Mouse (Mus musculus) intestine, postnatal 0 days (tissue): ENCODE results near the gene Lrrk1. TPM values are rescaled to one million over a fixed set of nuclear protein-coding genes. Genes with fewer than 3 reads are reported as not detected.

Source experiments
- ATAC-seq: fragments of 200-750 bp; cut with Nextera tagmentation; 2 replicates; pipeline ENCODE4 v1.8.0; 2017; ENCODE audit warnings: mild to moderate bottlenecking, moderate TSS enrichment, moderate library complexity
- H3K27ac ChIP-seq: fragments of 300-500 bp; sonication (generic); 2 replicates; pipeline ENCODE4 v1.5.1; 2014; ENCODE audit warnings: mild to moderate bottlenecking, low read depth, low read length, moderate library complexity
- H3K27me3 ChIP-seq: fragments of 300-500 bp; sonication (generic); replicated peaks from 2 replicates; pipeline ENCODE4 v1.6.1; 2014; ENCODE audit warnings: low read length, mixed read lengths; ENCODE audit not compliant: control insufficient read depth, insufficient read depth
- H3K36me3 ChIP-seq: fragments of 300-500 bp; sonication (generic); 2 replicates; pipeline ENCODE4 v1.6.1; 2014; ENCODE audit warnings: mild to moderate bottlenecking, moderate library complexity; ENCODE audit not compliant: control insufficient read depth, insufficient read depth
- H3K4me1 ChIP-seq: fragments of 300-500 bp; sonication (generic); replicated peaks from 2 replicates; pipeline ENCODE4 v1.6.1; 2014; ENCODE audit warnings: antibody characterized with exemption, low read length, mixed read lengths; ENCODE audit not compliant: control insufficient read depth, insufficient read depth
- H3K4me2 ChIP-seq: fragments of 300-500 bp; sonication (generic); replicated peaks from 2 replicates; pipeline ENCODE4 v1.6.1; 2014; ENCODE audit warnings: low read depth, mild to moderate bottlenecking, moderate library complexity
- H3K4me3 ChIP-seq: fragments of 300-500 bp; sonication (generic); 2 replicates; pipeline ENCODE4 v1.5.1; 2014; ENCODE audit warnings: low read depth, low read length
- H3K9ac ChIP-seq: fragments of 300-500 bp; sonication (generic); 2 replicates; pipeline ENCODE4 v1.6.1; 2014; ENCODE audit warnings: mild to moderate bottlenecking, low read depth, low read length
- H3K9me3 ChIP-seq: fragments of 300-500 bp; sonication (generic); 2 replicates; pipeline ENCODE4 v1.6.1; 2016; ENCODE audit warnings: mixed run types; ENCODE audit not compliant: control insufficient read depth
- CTCF ChIP-seq: sonication (generic); IDR thresholded peaks from 2 replicates; pipeline ENCODE4 v1.5.1; 2016; ENCODE audit warnings: low read depth, mild to moderate bottlenecking, control low read depth, antibody characterized with exemption, moderate library complexity
- WGBS: fragments of 180-500 bp; shearing (Covaris S2); extraction: QIAGEN DNeasy Blood & Tissue Kit; methylation state at CpG from one replicate; pipeline ENCODE4 v1.1.7; 2014; 5-methylcytosine and 5-hydroxymethylcytosine counted together
- polyA plus RNA-seq: library from polyadenylated mRNA; unstranded; fragments of >200 nt; fragmentation: Nextera tagmentation; extraction: Ambion mirVana; gene quantifications from 2 replicates; pipeline ENCODE4 v1.2.1, GENCODE M21; 2015

Gene Lrrk1
- polyA plus RNA-seq, 1 experiment from 2014 or later: 6.1 TPM

DNA sequence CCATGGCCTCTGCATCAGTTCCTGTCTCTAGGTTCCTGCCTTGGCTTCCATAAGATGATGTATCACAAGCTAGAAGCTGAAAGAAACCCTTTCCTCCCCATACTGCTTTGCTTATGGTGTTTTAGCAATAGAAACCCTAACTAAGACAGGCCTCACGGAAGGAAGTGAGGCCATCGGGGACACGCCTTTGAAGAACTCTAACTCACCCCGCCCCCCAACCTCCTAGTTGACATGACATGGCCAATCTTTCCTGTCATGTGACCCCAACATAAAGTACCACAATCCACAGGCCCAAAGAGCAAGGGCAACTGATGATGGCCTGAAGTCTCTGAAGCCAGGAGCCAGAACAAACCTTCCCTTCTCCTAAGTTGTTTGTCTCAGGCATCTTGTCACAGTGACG lies 114.7 kb downstream of the Lrrk1 start:
- no peak overlapping the region for H3K27ac ChIP-seq
- H3K36me3 ChIP-seq: peaks cover 66% of the 10 kb centered on the region
- no peaks in the 10 kb centered on the region for H3K9me3 ChIP-seq
- H3K4me2 ChIP-seq: no peak overlapping the region
- ATAC-seq: no peak
- H3K4me1 ChIP-seq: no peaks in the 10 kb centered on the region
- 87% methylated on average over 5 of the region's 5 CpGs for whole genome bisulfite sequencing
- TF ChIP-seq CTCF: no peak
- no peak overlapping the region for H3K9ac ChIP-seq
- no peak overlapping the region for H3K4me3 ChIP-seq
- no peaks in the 10 kb centered on the region for H3K27me3 ChIP-seq

DNA sequence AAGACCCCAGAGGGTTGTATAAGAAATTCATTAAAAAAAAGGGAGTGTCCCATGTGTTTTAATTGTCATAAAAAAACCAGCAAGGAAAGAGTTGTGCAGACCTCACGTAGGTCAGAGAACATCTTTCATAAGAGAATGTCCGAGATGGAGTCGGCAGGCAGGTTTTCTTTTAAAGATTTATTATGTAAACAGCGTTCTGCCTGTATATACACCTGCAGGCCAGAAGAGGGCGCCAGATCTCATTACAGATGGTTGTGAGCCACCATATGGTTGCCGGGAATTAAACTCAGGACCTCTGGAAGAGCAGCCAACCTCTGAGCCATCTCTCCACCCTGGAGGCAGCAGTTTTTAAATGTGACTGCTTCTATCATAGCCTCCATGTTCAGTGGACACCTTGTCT lies 116.9 kb downstream of the Lrrk1 start:
- TF ChIP-seq CTCF: peak; percentile 58
- H3K4me3 ChIP-seq: no peak overlapping the region
- H3K9ac ChIP-seq: no peak overlapping the region
- WGBS: 69% methylated on average over 6 of the region's 6 CpGs
- no peaks in the 10 kb centered on the region for H3K4me1 ChIP-seq
- no peaks in the 10 kb centered on the region for H3K9me3 ChIP-seq
- H3K27me3 ChIP-seq: no peaks in the 10 kb centered on the region
- H3K4me2 ChIP-seq: no peak overlapping the region
- no peak for ATAC-seq
- H3K27ac ChIP-seq: no peak overlapping the region
- peaks cover 61% of the 10 kb centered on the region for H3K36me3 ChIP-seq

DNA sequence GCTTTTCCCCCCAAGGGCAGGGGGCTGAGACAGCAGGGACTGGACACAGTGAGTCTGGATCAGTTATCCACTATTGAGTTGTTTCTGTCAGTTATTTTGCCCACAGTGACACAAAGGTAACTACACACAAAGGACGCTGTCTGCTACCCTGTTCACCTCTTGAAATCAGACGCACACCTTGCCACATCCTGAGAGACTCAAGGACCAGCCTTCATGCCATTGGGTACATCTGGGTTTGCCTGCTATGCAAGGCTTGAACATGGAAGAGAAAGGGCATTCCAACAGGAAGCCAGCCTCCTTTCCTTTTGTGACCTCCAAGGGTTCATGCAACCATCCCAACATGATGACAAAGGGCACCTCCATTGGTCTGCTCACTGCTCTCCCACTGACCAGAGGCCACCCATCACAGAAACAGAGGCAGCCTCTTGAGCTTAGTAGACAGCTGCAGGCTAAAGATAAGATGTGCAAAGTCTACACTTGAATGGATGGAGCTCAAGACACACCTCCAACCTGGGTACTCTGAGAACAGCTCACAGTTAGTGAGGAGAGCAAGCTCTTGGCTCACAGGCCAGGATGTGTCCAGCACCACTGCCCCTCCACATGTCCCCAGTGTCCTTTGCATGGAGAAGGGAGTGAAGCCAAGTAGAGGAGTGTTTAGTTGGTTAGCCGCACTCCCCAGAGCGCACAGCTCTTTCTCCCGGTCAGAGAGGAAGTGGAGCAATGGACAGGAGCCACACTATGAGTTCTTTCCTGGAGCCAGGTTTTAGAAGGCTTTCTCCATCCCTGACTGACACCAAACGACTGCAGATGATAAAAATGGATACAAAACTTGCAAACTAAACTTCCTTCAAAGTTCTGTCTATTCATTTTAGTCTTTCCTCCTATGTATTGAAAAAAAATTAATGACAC lies 121.0 kb downstream of the Lrrk1 start:
- H3K27ac ChIP-seq: no peak overlapping the region
- 89% methylated on average over 6 of the region's 6 CpGs for WGBS

DNA sequence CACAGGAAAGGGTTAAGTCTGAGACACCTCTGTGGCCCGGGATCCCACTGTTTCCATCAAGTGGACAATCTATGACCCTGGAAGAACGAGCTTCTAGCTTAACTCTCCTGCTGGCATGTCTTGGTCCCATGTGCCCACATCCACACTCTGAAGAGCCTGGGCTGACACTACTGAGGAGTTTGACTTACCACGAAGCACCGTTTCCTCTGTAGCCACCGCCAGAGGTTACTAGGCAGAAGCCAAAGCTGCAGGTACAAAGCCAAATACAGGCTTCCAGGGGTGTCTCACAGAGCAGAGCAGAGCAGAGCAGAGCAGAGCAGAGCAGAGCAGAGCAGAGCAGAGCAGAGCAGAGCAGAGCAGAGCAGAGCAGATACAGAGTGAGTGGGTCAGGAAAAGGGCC lies 124.7 kb downstream of the Lrrk1 start:
- ATAC-seq: no peak
- H3K36me3 ChIP-seq: peaks cover 54% of the 10 kb centered on the region
- no peaks in the 10 kb centered on the region for H3K9me3 ChIP-seq
- no peaks in the 10 kb centered on the region for H3K27me3 ChIP-seq
- no peak for TF ChIP-seq CTCF
- no peak overlapping the region for H3K9ac ChIP-seq
- H3K4me1 ChIP-seq: no peaks in the 10 kb centered on the region
- H3K4me2 ChIP-seq: no peak overlapping the region
- H3K27ac ChIP-seq: no peak overlapping the region
- no peak overlapping the region for H3K4me3 ChIP-seq
- 73% methylated on average over 5 of the region's 5 CpGs for WGBS

More for the DNA sequence above, 121.0 kb downstream of the Lrrk1 start:
- ATAC-seq: no peak
- no peaks in the 10 kb centered on the region for H3K27me3 ChIP-seq
- no peaks in the 10 kb centered on the region for H3K4me1 ChIP-seq
- peaks cover 55% of the 10 kb centered on the region for H3K36me3 ChIP-seq
- no peak for TF ChIP-seq CTCF
- no peaks in the 10 kb centered on the region for H3K9me3 ChIP-seq
- H3K9ac ChIP-seq: no peak overlapping the region
- H3K4me2 ChIP-seq: no peak overlapping the region
- H3K4me3 ChIP-seq: no peak overlapping the region

DNA sequence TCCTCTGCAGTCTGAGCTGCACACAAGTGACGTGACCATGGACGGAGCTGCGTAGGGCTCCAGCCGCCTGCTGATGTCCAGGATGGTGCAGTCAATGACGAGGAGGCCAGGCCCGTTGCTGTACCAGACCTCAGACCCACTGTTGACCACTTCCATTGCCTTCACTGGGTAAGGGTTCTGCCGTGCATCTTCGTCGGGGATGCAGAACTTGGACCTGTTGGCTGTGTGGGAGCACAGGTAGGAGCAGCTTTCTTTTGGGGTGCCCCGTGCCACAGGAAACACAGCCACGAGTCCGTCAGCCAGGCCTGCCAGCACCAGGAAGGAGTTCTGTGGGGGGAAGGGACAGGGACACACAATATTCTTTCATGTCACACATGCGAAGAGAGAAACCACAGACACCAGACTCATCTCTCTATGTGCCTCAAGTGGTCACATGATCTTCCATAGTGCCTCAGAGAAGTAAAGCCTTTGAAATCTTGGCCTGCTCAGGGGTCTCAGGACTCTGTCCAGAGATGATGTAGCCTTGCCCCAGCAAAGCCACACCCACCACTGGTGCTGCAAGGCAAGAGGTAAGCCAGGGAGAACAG lies 125.5 kb downstream of the Lrrk1 start:
- Histone ChIP-seq H3K4me2 (no peak overlapping the region), H3K27ac (no peak overlapping the region), H3K9ac (no peak overlapping the region), H3K4me3 (no peak overlapping the region), H3K36me3 (peaks cover 46% of the 10 kb centered on the region), H3K27me3 (no peaks in the 10 kb centered on the region), H3K4me1 (no peaks in the 10 kb centered on the region), H3K9me3 (no peaks in the 10 kb centered on the region)
- TF ChIP-seq CTCF: no peak
- ATAC-seq: no peak
- WGBS: 94% methylated on average over 13 of the region's 13 CpGs

DNA sequence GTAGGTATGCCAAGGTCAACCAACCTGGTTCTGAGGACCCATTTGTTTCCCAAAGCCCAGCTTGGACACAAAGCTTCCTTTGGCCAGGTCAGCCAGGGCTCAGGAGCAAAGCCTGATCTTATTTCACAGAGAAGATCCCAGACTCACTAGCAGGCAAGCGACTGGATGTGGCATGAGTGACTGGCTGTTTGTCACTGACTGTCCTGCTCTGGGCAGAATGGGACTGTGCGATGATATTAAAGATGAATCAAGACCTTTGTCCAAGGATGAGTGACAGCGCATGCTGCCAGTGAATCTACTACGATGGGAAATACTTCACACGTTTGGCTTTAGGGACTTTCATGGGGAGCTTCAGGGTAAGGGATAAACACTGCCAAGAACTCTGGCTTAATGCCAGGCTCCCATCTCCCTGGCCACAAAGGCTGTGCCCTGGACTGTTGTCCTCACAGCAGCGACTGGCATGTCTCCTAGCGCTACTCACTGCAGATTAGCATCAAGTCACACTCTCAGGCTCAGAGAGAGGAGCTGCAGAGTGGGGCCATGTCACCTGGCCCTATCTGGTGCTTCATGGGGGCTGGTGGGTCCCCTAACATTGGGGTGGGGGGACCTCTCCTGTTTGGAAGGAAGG lies 127.3 kb downstream of the Lrrk1 start:
- 76% methylated on average over 7 of the region's 7 CpGs for WGBS
- H3K4me3 ChIP-seq: no peak overlapping the region
- no peak for TF ChIP-seq CTCF
- no peak for ATAC-seq
- no peaks in the 10 kb centered on the region for H3K27me3 ChIP-seq
- H3K9ac ChIP-seq: no peak overlapping the region
- no peak overlapping the region for H3K27ac ChIP-seq
- H3K4me1 ChIP-seq: no peaks in the 10 kb centered on the region
- H3K9me3 ChIP-seq: no peaks in the 10 kb centered on the region
- H3K4me2 ChIP-seq: no peak overlapping the region
- peaks cover 46% of the 10 kb centered on the region for H3K36me3 ChIP-seq
